Mouse (Mus musculus) right cerebral cortex, postnatal 36 days (tissue): Measurements from ENCODE around the gene Cxcl5.
"Not testable (repeated sequence)": the region's sequence is repeated elsewhere in the genome, so short reads cannot be mapped to it uniquely, and the experiment has no call there.

Experiments used
- DNase-seq, 2 experiments: peaks; one replicate each; pipeline ENCODE4 v3.0.0; 2022; ENCODE audit warnings: low spot score in 2 of 2, mixed read lengths in 1 of 2

Gene Cxcl5

GRCm38 (mm10) chr5:90783697-90784096, 24.5 kb downstream of the Cxcl5 start:
- DNase-seq: no peak

GRCm38 (mm10) chr5:90785659-90786588, 26.8 kb downstream of the Cxcl5 start, which contains the start of gene Cxcl3:
TSS of gene Cxcl3 (plus strand) at chr5:90786103.
- DNase-seq: no peak

- DNase-seq: no peak
Observed at GRCm38 (mm10) chr5:90788114-90788513, 29.0 kb downstream of the Cxcl5 start.

GRCm38 (mm10) chr5:90789306-90790073, 30.3 kb downstream of the Cxcl5 start:
- DNase-seq: no peak

GRCm38 (mm10) chr5:90790074-90790502, 30.9 kb downstream of the Cxcl5 start:
- no peak for DNase-seq

- DNase-seq: no peak
Observed at GRCm38 (mm10) chr5:90794195-90794625, 35.0 kb downstream of the Cxcl5 start, which contains the start of gene Cxcl15. TSS of gene Cxcl15 (plus strand) at chr5:90794534.

GRCm38 (mm10) chr5:90795392-90795791, 36.2 kb downstream of the Cxcl5 start:
- DNase-seq: not testable (repeated sequence)

DNA sequence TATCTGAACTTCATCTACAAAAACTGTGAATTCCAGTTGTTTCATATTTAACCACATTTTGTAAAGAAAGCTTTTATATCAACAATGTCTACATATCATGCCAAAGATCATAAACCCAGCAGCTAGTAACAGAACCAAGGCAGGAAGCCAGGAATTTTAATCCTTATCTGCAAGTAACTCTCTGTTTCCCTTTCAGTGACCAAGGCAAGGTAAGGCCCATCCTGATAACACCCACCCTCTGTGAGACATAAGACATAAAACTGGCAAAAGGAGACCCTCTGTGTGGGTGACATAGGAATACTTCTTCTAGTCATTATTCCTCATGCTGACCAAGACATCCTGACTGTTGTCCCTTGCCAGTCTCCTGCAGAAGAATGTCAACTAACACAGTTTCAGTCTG, 45.4 kb downstream of the Cxcl5 start:
- no peak for DNase-seq

DNA sequence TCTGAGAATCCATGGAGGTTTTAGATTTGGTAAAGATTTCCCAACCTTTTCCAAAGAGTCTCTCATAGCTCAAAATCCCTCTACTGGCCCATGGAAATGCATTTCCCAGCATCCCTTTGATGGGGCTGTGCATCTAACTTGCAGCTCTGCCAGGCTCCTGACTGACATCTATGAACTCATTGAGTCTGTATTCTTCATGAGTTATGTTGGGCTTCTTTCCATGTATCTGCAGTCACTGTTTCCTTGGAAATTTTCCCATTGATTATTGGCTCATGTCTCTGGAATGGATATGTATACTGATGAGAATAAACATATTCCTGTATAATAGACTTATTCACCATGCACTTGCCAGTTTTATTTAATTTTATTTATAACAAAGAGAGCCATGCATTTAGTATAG, 46.9 kb downstream of the Cxcl5 start:
- DNase-seq: no peak

DNA sequence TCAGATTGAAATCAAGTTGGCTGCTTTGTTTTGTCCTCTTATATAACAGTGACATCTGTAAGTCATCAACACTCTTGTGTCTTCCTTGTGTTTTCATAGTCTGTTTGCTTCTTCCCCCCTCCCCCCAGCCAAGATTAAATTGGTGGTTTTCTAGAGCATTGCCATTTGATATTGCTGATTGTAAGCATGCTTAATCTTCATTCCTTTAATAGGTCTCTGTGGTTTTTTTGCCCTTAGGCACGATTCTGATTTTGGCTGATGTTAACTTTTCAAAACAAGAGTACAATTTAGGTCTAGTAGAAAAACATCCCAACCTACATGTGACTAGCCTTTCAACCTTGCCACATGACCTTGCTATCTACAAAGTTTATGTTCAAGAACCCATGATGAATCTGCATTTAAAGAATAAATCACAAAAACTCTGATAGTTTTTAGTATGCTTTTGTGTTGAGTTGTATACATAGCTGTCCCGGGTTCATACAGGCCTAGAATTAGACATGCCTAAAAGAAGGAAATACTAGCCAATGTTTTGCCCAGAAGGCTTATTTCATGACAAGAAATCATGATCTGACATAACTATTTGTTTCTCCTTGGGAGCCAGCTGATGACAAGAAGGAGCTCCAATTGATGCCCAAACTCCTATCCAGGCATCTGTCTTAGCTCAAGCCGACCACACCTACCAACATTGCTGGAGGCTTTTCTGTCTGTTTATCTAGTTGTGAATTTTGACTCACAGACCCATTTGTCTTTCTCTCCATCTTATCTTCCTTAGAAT, 48.2 kb downstream of the Cxcl5 start:
- no peak for DNase-seq
